Mouse (Mus musculus): ENCODE results near the gene Tnnt3. TPM values are rescaled to one million over a fixed set of nuclear protein-coding genes. Genes with fewer than 3 reads are reported as not detected.

Tnnt3 gene
- polyA plus RNA-seq, 1 experiment from 2014 or later = 16.0 TPM

DNA sequence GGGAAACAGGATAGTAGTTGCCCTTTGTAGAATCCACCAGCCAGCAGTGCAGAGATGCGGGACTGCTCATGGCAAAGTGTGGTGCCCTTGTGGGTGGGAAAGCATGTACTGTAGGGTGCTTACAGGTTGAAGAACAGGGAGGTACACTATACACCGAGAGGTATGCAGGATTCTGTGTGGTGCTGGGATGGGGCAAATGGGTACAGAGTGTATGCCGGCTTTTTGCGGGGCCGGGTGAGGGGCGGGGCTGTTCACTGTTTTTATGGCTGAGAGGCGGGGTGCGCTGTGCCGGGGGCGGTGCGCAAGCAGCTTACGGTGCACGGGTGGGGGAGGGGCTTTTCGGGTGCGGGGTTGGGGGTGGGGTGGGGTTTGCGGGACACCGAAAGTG lies 34.0 kb downstream of the Tnnt3 start, which contains the start of gene Mrpl23:
Mrpl23 (plus strand) TSS at position 16 of the 388 bp plus-strand sequence.
- peak within 1 kb of the TSS; percentile 82 for H3K27ac ChIP-seq (ENCODE audit: low read depth, low read length)
- peak within 1 kb of the TSS; percentile 62 for H3K4me2 ChIP-seq
- 9% methylated on average over 17 of the region's 17 CpGs for WGBS (ENCODE audit: insufficient replicate concordance)
- H3K27me3 ChIP-seq (ENCODE audit: control insufficient read depth, insufficient read depth, low read length) = no peaks in the 10 kb centered on the region
- ATAC-seq (replicated peaks; ENCODE audit: insufficient number of reproducible peaks, low FRiP score, low TSS enrichment) = peak; percentile 33; the same call in 1 of the 2 replicates
- H3K36me3 ChIP-seq (ENCODE audit: control insufficient read depth, insufficient read depth, low read length) = no peaks in the 10 kb centered on the region; the same call in 1 of the 2 replicates
- H3K9me3 ChIP-seq (replicated peaks; ENCODE audit: control insufficient read depth, low read length) = no peaks in the 10 kb centered on the region
- peak within 1 kb of the TSS; percentile 49 for H3K4me3 ChIP-seq (ENCODE audit: low read depth, low read length)
- H3K4me1 ChIP-seq (ENCODE audit: control insufficient read depth, insufficient read depth, low read length) = peaks cover 43% of the 10 kb centered on the region
- H3K9ac ChIP-seq (ENCODE audit: low read depth, low read length) = peak within 1 kb of the TSS; percentile 72

DNA sequence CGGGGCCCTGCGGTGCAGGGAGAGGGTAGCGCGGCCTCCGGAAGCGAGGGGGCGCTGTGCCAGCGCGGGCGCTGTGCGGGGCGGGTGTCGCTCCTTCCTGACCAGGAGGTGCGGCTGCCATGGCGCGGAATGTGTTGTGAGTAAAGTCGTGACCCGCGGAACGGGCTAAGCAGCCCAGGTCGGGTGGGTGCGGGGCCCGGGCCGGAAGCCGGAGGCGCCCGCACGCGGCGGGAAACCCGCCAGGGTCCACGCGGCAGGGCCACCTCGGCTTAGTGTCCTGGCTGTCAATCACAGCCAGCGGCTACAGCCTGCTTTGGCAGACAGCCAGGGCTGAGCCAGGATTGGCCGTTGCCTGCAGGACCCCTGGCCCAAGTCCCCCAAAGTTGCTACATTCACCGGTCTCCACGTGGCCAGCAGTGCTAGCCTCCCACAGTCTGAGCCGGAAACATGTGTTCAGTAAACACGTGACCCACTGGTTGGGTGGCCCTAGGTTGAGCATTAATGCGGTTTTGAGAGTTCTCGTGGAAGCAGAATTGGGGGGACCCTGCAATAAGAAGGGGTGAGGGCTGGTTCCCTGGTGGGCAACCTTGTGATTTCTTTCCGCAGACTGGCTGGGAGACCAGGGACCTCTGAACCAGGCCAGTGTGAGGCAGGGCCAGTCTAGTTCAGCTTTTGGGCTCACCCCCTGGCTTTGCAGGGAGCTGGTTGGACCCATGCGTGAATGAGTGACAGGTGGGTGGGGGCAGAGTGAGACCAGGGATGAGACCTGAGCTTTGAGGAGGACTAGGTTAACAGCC lies 34.6 kb downstream of the Tnnt3 start:
- Histone ChIP-seq H3K27ac (ENCODE audit: low read depth, low read length) (peak overlapping the region; percentile 82), H3K4me2 (peak overlapping the region; percentile 62), H3K36me3 (ENCODE audit: control insufficient read depth, insufficient read depth, low read length) (no peaks in the 10 kb centered on the region; the same call in 1 of the 2 replicates), H3K4me1 (ENCODE audit: control insufficient read depth, insufficient read depth, low read length) (peaks cover 46% of the 10 kb centered on the region), H3K4me3 (ENCODE audit: low read depth, low read length) (peak overlapping the region; percentile 49), H3K9ac (ENCODE audit: low read depth, low read length) (peak overlapping the region; percentile 72), H3K27me3 (ENCODE audit: control insufficient read depth, insufficient read depth, low read length) (no peaks in the 10 kb centered on the region), H3K9me3 (replicated peaks; ENCODE audit: control insufficient read depth, low read length) (no peaks in the 10 kb centered on the region)
- ATAC-seq (replicated peaks; ENCODE audit: insufficient number of reproducible peaks, low FRiP score, low TSS enrichment) = peak; percentile 72
- WGBS (ENCODE audit: insufficient replicate concordance) = 2% methylated on average over 33 of the region's 44 CpGs

DNA sequence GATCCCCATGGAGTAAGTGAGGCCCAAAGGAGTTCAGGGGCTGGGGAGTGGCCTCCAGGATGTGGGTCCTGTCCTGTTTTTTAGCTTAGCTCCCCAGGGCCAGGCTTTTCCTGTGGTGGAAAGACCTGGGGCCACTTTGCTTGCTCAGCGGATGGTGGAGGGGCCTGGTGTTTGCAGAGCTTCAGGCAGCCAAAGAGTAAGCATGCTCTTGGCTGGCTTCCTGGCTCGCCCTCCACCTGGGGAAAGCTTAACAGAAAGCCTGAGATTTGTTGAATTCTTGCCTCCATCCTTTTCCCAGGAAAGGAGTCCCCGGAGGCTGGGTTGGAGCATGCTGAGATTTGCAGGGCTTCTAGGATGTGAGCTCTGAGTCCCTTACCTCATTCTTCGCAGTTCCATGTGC lies 36.5 kb downstream of the Tnnt3 start:
- no peak overlapping the region for H3K4me3 ChIP-seq (ENCODE audit: low read depth, low read length)
- peaks cover 49% of the 10 kb centered on the region for H3K4me1 ChIP-seq (ENCODE audit: control insufficient read depth, insufficient read depth, low read length)
- H3K4me2 ChIP-seq = no peak overlapping the region
- peak overlapping the region; percentile 82 for H3K27ac ChIP-seq (ENCODE audit: low read depth, low read length)
- ATAC-seq (replicated peaks; ENCODE audit: insufficient number of reproducible peaks, low FRiP score, low TSS enrichment) = no peak
- H3K27me3 ChIP-seq (ENCODE audit: control insufficient read depth, insufficient read depth, low read length) = no peaks in the 10 kb centered on the region
- H3K9ac ChIP-seq (ENCODE audit: low read depth, low read length) = peak overlapping the region; percentile 60; the same call in 1 of the 2 replicates
- no peaks in the 10 kb centered on the region; the same call in 1 of the 2 replicates for H3K36me3 ChIP-seq (ENCODE audit: control insufficient read depth, insufficient read depth, low read length)
- WGBS (ENCODE audit: insufficient replicate concordance) = 81% methylated on average over 4 of the region's 4 CpGs
- H3K9me3 ChIP-seq (replicated peaks; ENCODE audit: control insufficient read depth, low read length) = no peaks in the 10 kb centered on the region

- ATAC-seq (replicated peaks; ENCODE audit: insufficient number of reproducible peaks, low FRiP score, low TSS enrichment) = no peak
- 94% methylated on average over 5 of the region's 5 CpGs for WGBS (ENCODE audit: insufficient replicate concordance)
- no peaks in the 10 kb centered on the region; the same call in 1 of the 2 replicates for H3K36me3 ChIP-seq (ENCODE audit: control insufficient read depth, insufficient read depth, low read length)
- H3K9me3 ChIP-seq (replicated peaks; ENCODE audit: control insufficient read depth, low read length) = no peaks in the 10 kb centered on the region
- H3K4me3 ChIP-seq (ENCODE audit: low read depth, low read length) = no peak overlapping the region
- peaks cover 52% of the 10 kb centered on the region for H3K4me1 ChIP-seq (ENCODE audit: control insufficient read depth, insufficient read depth, low read length)
- peak overlapping the region; percentile 82 for H3K27ac ChIP-seq (ENCODE audit: low read depth, low read length)
- no peak overlapping the region for H3K4me2 ChIP-seq
- no peak overlapping the region for H3K9ac ChIP-seq (ENCODE audit: low read depth, low read length)
- H3K27me3 ChIP-seq (ENCODE audit: control insufficient read depth, insufficient read depth, low read length) = no peaks in the 10 kb centered on the region
Measured at GRCm38 (mm10) chr7:142535832-142536231, 37.2 kb downstream of the Tnnt3 start.

DNA sequence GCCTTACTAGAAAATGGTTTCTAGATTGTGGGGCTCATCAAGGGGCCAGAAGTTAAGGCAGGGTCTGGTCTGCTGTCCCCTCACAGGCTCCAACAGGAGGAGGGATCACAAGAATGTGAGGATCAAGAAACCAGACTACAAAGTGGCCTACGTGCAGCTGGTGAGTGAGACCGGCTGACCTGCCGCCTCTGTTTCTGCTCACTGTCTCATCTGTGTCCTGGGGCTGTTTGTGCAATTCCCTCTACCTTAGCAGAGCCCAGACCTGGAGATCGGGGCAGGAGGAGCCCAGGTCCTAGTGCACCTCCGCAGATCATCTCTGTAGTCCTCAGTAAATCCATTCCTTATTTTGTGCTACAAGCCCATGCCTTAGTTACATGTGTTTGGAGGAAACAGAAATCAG lies 38.5 kb downstream of the Tnnt3 start:
- ATAC-seq (replicated peaks; ENCODE audit: insufficient number of reproducible peaks, low FRiP score, low TSS enrichment) = no peak
- Histone ChIP-seq H3K9ac (ENCODE audit: low read depth, low read length) (no peak overlapping the region), H3K27ac (ENCODE audit: low read depth, low read length) (peak overlapping the region; percentile 84), H3K4me2 (no peak overlapping the region), H3K9me3 (replicated peaks; ENCODE audit: control insufficient read depth, low read length) (no peaks in the 10 kb centered on the region), H3K36me3 (ENCODE audit: control insufficient read depth, insufficient read depth, low read length) (no peaks in the 10 kb centered on the region; the same call in 1 of the 2 replicates), H3K4me3 (ENCODE audit: low read depth, low read length) (no peak overlapping the region), H3K27me3 (ENCODE audit: control insufficient read depth, insufficient read depth, low read length) (no peaks in the 10 kb centered on the region), H3K4me1 (ENCODE audit: control insufficient read depth, insufficient read depth, low read length) (peaks cover 55% of the 10 kb centered on the region)
- 48% methylated on average over 5 of the region's 5 CpGs for WGBS (ENCODE audit: insufficient replicate concordance)

DNA sequence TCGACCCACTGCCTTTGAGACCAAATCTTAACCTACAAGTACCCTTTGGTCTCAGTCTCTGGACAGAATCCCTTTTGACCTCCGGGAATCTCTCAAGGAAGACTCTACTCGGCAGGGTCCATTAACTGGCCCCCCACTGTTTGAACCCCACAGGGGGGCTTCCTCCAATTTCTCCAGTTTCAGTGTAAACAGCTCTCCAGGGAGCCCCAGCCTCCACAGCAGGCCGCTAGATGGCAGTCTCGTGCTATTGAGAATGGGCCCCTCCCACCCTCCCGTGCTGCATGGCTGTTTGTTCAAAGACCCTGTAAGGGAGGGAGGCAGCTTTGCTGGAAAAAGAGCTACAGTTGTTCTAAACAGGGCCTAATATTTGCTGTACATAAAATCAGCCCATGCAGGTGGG lies 39.2 kb downstream of the Tnnt3 start:
- 11% methylated on average over 6 of the region's 6 CpGs for WGBS (ENCODE audit: insufficient replicate concordance)
- Histone ChIP-seq H3K36me3 (ENCODE audit: control insufficient read depth, insufficient read depth, low read length) (no peaks in the 10 kb centered on the region; the same call in 1 of the 2 replicates), H3K27ac (ENCODE audit: low read depth, low read length) (peak overlapping the region; percentile 84), H3K4me1 (ENCODE audit: control insufficient read depth, insufficient read depth, low read length) (peaks cover 55% of the 10 kb centered on the region), H3K4me3 (ENCODE audit: low read depth, low read length) (no peak overlapping the region), H3K9me3 (replicated peaks; ENCODE audit: control insufficient read depth, low read length) (no peaks in the 10 kb centered on the region), H3K4me2 (no peak overlapping the region), H3K9ac (ENCODE audit: low read depth, low read length) (peak overlapping the region; percentile 69), H3K27me3 (ENCODE audit: control insufficient read depth, insufficient read depth, low read length) (no peaks in the 10 kb centered on the region)
- ATAC-seq (replicated peaks; ENCODE audit: insufficient number of reproducible peaks, low FRiP score, low TSS enrichment) = peak; percentile 22; the same call in 1 of the 2 replicates

GRCm38 (mm10) chr7:142538291-142538690 lies 39.7 kb downstream of the Tnnt3 start:
- Histone ChIP-seq H3K36me3 (ENCODE audit: control insufficient read depth, insufficient read depth, low read length) (no peaks in the 10 kb centered on the region; the same call in 1 of the 2 replicates), H3K9me3 (replicated peaks; ENCODE audit: control insufficient read depth, low read length) (no peaks in the 10 kb centered on the region), H3K4me2 (no peak overlapping the region), H3K27me3 (ENCODE audit: control insufficient read depth, insufficient read depth, low read length) (no peaks in the 10 kb centered on the region), H3K4me1 (ENCODE audit: control insufficient read depth, insufficient read depth, low read length) (peaks cover 58% of the 10 kb centered on the region), H3K9ac (ENCODE audit: low read depth, low read length) (peak overlapping the region; percentile 69), H3K4me3 (ENCODE audit: low read depth, low read length) (no peak overlapping the region), H3K27ac (ENCODE audit: low read depth, low read length) (peak overlapping the region; percentile 84)
- 28% methylated on average over 4 of the region's 4 CpGs for WGBS (ENCODE audit: insufficient replicate concordance)
- ATAC-seq (replicated peaks; ENCODE audit: insufficient number of reproducible peaks, low FRiP score, low TSS enrichment) = no peak

DNA sequence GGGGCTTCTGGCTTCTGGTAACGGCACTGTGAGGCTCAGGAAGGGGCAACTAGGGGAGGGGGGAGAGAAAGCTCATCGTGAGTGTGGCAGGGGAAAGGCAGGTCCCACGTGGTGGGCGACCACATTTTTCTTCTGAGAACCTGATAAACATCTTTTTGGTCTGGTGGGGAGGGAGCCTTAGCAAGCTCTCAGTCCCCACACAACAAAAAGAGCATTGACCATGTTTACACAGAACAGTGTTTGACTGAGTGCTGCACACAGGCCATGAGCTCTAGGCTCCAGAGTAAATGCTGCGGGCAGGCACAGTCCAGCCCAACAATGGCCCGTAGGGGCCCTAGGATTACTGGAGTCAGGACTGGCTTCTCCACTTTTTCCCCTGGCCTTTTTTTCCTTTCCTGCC lies 40.1 kb downstream of the Tnnt3 start:
- no peak for ATAC-seq (replicated peaks; ENCODE audit: insufficient number of reproducible peaks, low FRiP score, low TSS enrichment)
- 21% methylated on average over 6 of the region's 6 CpGs for WGBS (ENCODE audit: insufficient replicate concordance)
- peak overlapping the region; percentile 84 for H3K27ac ChIP-seq (ENCODE audit: low read depth, low read length)
- no peak overlapping the region for H3K4me2 ChIP-seq
- H3K9me3 ChIP-seq (replicated peaks; ENCODE audit: control insufficient read depth, low read length) = no peaks in the 10 kb centered on the region
- H3K4me3 ChIP-seq (ENCODE audit: low read depth, low read length) = no peak overlapping the region
- H3K9ac ChIP-seq (ENCODE audit: low read depth, low read length) = peak overlapping the region; percentile 69
- no peaks in the 10 kb centered on the region; the same call in 1 of the 2 replicates for H3K36me3 ChIP-seq (ENCODE audit: control insufficient read depth, insufficient read depth, low read length)
- H3K27me3 ChIP-seq (ENCODE audit: control insufficient read depth, insufficient read depth, low read length) = no peaks in the 10 kb centered on the region
- H3K4me1 ChIP-seq (ENCODE audit: control insufficient read depth, insufficient read depth, low read length) = peaks cover 55% of the 10 kb centered on the region

Measured in heart, embryonic 11.5 days (tissue).